Mouse (Mus musculus) skeletal muscle tissue, adult 2 months (tissue): ENCODE data around the gene Mgat3.

ENCODE experiments used
- DNase-seq: peaks from one replicate; pipeline ENCODE4 v3.0.0-alpha.2; 2012; ENCODE audit warnings: low read depth, low spot score

The Mgat3 gene

GRCm38 (mm10) chr15:80225208-80225607, 51.7 kb downstream of the Mgat3 start:
- DNase-seq: peak; percentile 35

GRCm38 (mm10) chr15:80225796-80226195, 52.3 kb downstream of the Mgat3 start:
- no peak for DNase-seq

- DNase-seq: no peak
These were observed 54.7 kb downstream of the Mgat3 start for GRCm38 (mm10) chr15:80228071-80228800.

- no peak for DNase-seq
These were observed 58.8 kb downstream of the Mgat3 start for GRCm38 (mm10) chr15:80232331-80232730.

GRCm38 (mm10) chr15:80233053-80233452, 59.5 kb downstream of the Mgat3 start:
- no peak for DNase-seq

GRCm38 (mm10) chr15:80233733-80234509, 60.4 kb downstream of the Mgat3 start, which contains the start of gene Mief1:
TSS of gene Mief1 (plus strand) at chr15:80234018.
- DNase-seq: peak; percentile 96

- no peak for DNase-seq
These were observed 62.0 kb downstream of the Mgat3 start, which contains the start of gene AC140267.1 for GRCm38 (mm10) chr15:80235535-80235934. TSS of gene AC140267.1 (plus strand) at chr15:80235835.

- DNase-seq: no peak
These were observed 74.6 kb downstream of the Mgat3 start for GRCm38 (mm10) chr15:80248135-80248534.

GRCm38 (mm10) chr15:80248596-80248995, 75.1 kb downstream of the Mgat3 start:
- no peak for DNase-seq

GRCm38 (mm10) chr15:80249672-80250071, 76.2 kb downstream of the Mgat3 start:
- no peak for DNase-seq

- no peak for DNase-seq
These were observed 77.1 kb downstream of the Mgat3 start for GRCm38 (mm10) chr15:80250586-80250985.

- no peak for DNase-seq
These were observed 80.0 kb downstream of the Mgat3 start for GRCm38 (mm10) chr15:80253530-80253929.

GRCm38 (mm10) chr15:80254207-80254606, 80.7 kb downstream of the Mgat3 start:
- DNase-seq: no peak

- DNase-seq: peak; percentile 100
These were observed 81.5 kb downstream of the Mgat3 start, which contains the start of gene Atf4 for GRCm38 (mm10) chr15:80254847-80255645. TSS of gene Atf4 (plus strand) at chr15:80255184.

- peak; percentile 92 for DNase-seq
These were observed 82.2 kb downstream of the Mgat3 start for GRCm38 (mm10) chr15:80255646-80256121.

GRCm38 (mm10) chr15:80256242-80256641, 82.7 kb downstream of the Mgat3 start:
- no peak for DNase-seq

GRCm38 (mm10) chr15:80256656-80257601, 83.4 kb downstream of the Mgat3 start:
- DNase-seq: no peak

GRCm38 (mm10) chr15:80257602-80258239, 84.2 kb downstream of the Mgat3 start:
- DNase-seq: peak; percentile 74

GRCm38 (mm10) chr15:80258240-80259170, 85.0 kb downstream of the Mgat3 start:
- no peak for DNase-seq
